Mouse (Mus musculus): Measurements from ENCODE around the gene Taok1.

Taok1 gene

GRCm38 (mm10) chr11:77508068-77509021 is 99.3 kb downstream of the Taok1 start:
- DNase-seq (ENCODE audit: low read depth, low spot score), result peak; percentile 89

- DNase-seq (ENCODE audit: low read depth, low spot score), result no peak
Measured at GRCm38 (mm10) chr11:77507426-77507825, 100.2 kb downstream of the Taok1 start.

DNA sequence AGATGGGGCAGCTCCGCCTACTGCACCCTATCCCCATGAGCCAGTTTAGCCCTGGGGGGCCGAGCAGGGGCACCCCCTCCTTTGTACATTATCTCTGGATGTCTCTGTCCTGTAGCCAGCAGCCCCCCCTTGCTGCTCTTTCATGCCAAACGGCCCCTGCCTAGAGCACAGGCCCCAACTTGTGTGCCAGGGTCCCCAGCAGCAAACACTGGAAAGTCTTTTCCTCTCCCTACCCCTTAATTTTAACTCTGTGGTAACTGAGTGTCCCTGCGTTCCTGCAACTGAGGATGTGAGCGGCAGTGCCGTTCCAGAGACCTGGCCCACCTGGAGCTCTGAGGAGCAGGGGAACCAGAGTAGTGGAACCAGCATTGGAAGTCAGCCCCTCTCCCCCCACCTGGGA is 100.7 kb downstream of the Taok1 start:
- DNase-seq (ENCODE audit: low read depth, low spot score), result no peak

- DNase-seq (ENCODE audit: low read depth, low spot score), result no peak
Measured at GRCm38 (mm10) chr11:77506273-77506672, 101.3 kb downstream of the Taok1 start.

DNA sequence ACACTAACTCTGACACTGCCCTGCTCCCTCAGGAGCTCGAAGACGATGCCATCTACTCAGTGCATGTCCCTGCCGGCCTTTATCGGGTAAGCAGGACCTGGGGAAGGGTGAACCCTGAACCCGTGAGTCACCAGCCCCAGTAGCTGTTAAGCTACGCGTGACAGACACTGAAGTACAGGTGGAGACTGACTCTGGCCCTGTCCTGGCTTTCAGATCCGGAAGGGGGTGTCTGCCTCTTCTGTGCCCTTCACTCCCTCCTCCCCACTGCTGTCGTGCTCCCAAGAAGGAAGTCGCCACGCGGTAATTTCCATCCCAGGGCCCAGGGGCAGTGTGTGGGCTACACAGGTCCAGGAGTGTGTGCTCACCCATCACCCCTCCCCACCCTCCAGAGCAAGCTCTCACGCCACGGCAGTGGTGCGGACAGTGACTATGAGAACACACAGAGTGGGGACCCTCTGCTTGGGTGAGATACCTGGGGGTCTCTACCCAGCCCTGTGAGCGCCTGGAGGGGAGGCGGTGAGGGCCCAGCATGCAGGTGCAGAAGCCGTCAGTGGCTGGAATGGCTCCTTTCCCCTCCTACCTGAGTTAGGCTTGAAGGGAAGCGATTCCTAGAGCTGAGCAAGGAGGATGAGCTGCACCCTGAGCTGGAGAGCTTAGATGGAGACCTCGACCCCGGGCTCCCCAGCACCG is 102.2 kb downstream of the Taok1 start:
- no peak for DNase-seq (ENCODE audit: low read depth, low spot score)

DNA sequence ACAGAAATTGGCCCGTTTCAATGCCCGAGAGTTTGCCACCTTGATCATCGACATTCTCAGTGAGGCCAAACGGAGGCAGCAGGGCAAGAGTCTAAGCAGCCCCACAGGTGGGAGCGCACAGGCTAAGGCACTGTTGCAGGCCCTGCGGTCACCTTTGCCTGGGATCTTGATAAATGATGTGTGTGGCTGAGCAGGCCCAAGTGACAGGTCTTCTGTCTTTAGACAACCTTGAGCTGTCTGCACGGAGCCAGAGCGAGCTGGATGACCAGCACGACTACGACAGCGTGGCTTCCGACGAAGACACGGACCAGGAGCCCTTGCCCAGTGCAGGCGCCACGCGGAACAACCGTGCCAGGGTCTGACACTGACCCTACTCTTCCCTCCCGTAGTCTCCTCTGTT is 103.2 kb downstream of the Taok1 start:
- DNase-seq (ENCODE audit: low read depth, low spot score), result no peak

DNA sequence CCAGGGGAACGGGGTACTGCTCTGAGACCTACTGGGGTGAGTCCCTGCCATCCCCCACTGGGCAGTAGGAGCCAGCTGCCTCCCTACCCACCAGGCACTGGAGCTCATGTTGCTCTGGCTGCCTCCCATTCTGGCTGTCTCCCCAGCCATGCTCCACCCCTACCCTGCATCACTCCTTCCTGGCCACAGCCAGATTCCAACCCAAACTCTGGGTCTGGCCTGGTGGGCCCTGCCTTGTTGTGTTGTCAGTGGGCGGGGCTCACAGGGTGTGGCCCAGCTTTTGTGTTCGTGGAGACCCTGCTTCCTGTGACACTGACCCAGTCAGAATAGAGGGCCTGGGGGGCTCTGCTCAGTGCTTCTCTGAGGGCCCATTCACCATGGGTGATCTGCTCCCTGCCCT is 104.1 kb downstream of the Taok1 start:
- peak; percentile 88 for DNase-seq (ENCODE audit: low read depth, low spot score)

- no peak for DNase-seq (ENCODE audit: low read depth, low spot score)
Measured at GRCm38 (mm10) chr11:77502481-77502880, 105.1 kb downstream of the Taok1 start.

- DNase-seq (ENCODE audit: low read depth, low spot score), result no peak
Measured at GRCm38 (mm10) chr11:77501971-77502370, 105.6 kb downstream of the Taok1 start.

- peak; percentile 81 for DNase-seq (ENCODE audit: low read depth, low spot score)
Measured at GRCm38 (mm10) chr11:77501392-77501791, 106.2 kb downstream of the Taok1 start.

DNA sequence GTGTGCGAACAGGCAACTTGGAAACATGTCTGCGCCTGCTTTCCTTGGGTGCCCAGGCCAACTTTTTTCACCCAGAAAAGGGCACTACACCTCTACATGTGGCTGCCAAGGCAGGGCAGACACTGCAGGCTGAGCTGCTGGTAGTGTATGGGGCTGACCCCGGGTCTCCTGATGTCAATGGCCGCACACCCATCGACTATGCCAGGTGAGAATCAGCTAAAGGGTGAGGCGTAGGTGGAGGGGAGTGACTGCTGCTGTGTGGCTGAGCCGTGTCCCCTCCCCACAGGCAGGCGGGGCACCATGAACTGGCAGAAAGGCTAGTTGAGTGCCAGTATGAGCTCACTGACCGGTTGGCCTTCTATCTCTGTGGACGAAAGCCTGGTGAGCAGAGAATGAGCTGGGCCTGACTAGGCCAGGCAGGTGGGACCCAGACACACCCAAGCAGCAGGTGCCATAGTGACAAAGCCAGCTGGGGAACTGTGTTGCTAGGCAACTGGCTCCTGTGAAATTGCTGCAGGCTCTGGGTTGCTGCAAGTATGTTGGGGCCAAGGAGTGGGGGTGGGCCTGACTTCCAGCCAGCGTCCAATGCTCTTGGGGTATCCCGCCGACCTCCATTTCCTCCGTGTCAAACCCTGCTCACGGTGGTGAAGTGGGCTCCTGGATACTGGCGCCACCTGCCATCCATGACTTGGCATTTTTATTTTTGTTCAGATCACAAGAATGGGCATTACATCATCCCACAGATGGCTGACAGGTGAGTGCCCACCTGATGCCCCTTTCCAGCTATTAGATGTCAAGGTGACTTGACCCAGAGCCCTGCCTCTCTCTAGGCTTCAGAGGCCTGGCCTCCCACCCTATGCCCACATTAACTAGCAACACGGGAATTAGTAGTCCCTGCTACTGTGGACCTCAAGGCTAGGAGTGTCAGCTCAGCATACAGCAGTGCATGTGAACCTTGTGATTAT is 107.0 kb downstream of the Taok1 start:
- peak; percentile 91 for DNase-seq (ENCODE audit: low read depth, low spot score)

DNA sequence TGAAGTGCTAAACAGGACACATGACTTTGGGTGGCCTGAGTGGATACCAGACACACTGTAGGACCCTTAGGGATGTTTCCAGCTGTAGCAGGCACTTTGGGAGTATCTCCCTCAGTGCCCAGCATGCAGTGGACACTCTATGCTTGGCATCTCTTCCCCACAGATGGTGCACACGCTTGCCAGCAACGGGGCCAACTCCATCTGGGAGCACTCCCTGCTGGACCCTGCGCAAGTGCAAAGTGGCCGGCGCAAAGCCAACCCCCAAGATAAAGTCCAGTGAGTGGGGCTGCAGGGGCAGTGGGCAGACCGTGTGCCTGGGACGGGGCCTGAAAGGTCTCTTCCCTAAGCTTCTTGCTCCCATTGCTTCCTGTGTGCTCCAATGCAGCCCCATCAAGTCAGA is 108.3 kb downstream of the Taok1 start:
- DNase-seq (ENCODE audit: low read depth, low spot score), result no peak

DNA sequence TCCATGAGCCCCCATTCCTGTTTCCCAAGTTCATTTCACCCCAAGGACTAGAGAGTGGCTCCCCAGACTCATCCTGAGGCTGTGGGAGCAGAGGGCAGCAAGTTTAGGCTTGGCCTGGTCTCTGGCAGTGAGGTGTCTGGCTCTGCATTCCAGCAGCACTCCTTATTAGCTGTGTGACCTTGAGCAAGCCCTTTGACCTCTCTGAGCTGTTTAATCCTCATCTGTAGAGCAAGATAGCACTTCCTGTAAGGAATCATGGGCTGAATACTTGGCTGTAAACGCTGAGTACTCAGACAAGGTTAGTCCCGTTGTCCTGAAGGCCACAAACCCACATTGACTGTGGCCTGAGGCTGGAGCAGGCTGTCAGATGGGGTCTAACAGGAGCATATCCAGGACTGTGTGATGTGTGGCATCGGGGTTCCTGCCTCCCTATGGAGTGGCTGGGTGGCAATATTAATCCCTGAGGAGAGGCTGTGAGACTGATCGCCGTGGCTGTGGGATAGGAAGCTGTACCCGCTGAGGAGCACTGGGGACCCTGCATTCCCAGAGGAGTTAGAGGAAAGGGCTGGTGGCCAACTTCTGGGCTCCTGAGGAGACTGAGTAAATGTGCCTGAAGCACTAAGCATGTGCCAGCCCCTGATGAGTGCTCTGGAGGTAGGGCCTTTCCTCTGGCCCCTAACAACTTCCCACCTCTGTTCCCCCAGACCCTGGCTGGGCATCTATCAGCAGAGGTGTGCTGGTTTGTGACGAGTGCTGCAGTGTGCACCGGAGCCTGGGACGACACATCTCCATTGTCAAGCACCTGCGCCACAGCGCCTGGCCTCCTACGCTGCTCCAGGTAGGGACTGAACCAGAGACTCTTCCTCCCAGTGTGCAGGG is 109.1 kb downstream of the Taok1 start:
- peak; percentile 95 for DNase-seq (ENCODE audit: low read depth, low spot score)

GRCm38 (mm10) chr11:77497851-77498250 is 109.8 kb downstream of the Taok1 start:
- peak; percentile 83 for DNase-seq (ENCODE audit: low read depth, low spot score)

DNA sequence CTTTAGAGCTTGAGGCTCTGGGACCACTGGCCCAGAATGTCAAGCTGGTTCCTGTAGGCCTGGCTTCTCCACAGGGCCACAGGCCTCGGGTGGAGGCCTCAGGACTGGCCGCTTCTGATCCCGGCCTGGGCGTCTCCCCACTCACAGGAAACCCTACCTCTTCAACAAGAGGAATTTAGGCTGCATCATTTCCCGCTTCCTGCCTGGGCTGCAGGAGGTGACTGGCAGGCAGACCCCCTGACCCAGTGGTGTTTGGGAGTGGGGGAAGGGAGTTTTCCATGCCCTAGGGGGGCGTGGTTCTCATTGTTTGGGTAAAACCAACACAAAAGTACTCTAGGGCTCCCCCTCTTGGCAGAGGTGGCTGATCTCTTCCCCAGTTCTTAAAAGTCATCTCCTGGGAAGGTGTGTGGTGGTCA is 110.3 kb downstream of the Taok1 start:
- DNase-seq (ENCODE audit: low read depth, low spot score), result peak; percentile 98

GRCm38 (mm10) chr11:77495507-77495906 is 112.1 kb downstream of the Taok1 start:
- no peak for DNase-seq (ENCODE audit: low read depth, low spot score)

DNA sequence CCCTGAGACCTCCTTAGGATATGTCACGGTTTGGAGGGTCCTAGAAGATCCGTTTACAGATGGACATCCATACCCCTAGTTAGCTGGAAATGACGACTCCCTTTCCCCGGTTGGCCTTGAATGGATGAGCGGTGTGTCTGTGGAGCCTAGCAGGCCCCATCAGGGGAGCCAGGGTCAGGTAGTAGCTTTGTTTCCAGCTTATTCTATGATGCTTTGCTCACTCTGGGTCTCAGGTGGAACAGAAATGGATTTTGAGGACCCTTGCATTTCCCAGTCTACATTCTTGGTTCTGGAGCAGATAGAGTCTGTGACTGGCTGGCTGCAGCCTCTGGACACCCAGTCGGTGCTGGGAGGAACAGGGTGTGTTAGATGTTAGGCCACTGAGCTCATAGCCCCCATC is 112.8 kb downstream of the Taok1 start:
- DNase-seq (ENCODE audit: low read depth, low spot score), result no peak

- no peak for DNase-seq (ENCODE audit: low read depth, low spot score)
Measured at GRCm38 (mm10) chr11:77494344-77494676, 113.3 kb downstream of the Taok1 start.

GRCm38 (mm10) chr11:77493512-77494343 is 113.9 kb downstream of the Taok1 start, which contains the start of gene Git1:
Gene Git1, plus strand, starts transcription at chr11:77493562.
- DNase-seq (ENCODE audit: low read depth, low spot score), result peak; percentile 69

- peak; percentile 90 for DNase-seq (ENCODE audit: low read depth, low spot score)
Measured at GRCm38 (mm10) chr11:77492911-77493332, 114.7 kb downstream of the Taok1 start.
